Mouse (Mus musculus): ENCODE data around the gene Ubqln1.
"Not testable (repeated sequence)": the region's sequence is repeated elsewhere in the genome, so short reads cannot be mapped to it uniquely, and the experiment has no call there.

The Ubqln1 gene

GRCm38 (mm10) chr13:58157447-58158098 lies 57.9 kb downstream of the Ubqln1 start, which contains the start of gene Idnk:
Gene Idnk (plus strand): TSS chr13:58157649.
- intact Hi-C loops (cut with DNase I): loop anchor here (10.0 kb wide), 3 partner anchors 77 to 387 kb away; partner anchors contain the start of gene 2210016F16Rik

DNA sequence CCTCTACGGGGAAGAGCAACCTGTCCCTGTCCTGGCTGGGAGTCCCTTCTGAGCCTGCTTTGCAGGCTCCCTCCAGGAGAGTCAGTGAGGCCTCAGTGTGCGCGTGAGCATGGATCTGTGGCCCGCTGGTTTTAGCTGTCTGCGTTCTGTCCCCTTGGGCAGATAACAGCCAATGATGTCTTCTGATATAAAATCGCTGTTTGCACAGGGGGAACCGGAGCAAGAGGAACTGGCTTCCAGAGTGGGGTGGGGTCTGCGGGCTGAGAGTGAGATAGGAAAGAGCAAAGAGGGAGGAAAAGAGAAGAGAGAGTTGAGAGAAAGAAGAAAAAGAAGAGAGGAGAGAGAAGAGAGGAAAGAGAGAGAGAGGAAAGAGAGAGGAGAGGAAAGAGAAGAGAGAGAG lies 58.4 kb downstream of the Ubqln1 start:
- intact Hi-C loops (cut with DNase I): loop anchor here (10.0 kb wide), 3 partner anchors 78 to 388 kb away; partner anchors contain the start of gene 2210016F16Rik

- intact Hi-C loops (cut with DNase I): loop anchor here (10.0 kb wide), 3 partner anchors 79 to 389 kb away; partner anchors contain the start of gene 2210016F16Rik
These were observed 59.4 kb downstream of the Ubqln1 start for GRCm38 (mm10) chr13:58156031-58156430.

DNA sequence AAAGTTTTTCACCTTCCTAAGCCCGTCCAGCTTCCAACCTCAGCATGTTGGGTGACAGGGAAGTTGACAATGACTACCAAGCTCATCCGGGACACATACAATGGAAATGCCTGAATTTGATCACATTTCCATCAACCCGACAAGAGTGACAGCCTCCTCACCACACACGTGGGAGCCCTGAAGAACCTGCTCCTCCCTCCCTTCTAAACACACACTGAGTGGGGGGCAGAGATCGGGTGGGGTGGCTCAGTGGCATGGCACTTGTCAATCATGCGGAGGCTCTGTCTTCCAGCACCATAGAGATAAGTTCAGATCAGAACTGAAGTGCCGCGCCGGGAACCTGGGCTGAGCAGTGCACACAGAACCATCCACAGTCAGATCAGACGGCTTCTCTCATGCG lies 65.0 kb downstream of the Ubqln1 start:
- intact Hi-C loops (cut with DNase I): loop anchor here (10.0 kb wide), 3 partner anchors 84 to 394 kb away; partner anchors contain the start of gene 2210016F16Rik

DNA sequence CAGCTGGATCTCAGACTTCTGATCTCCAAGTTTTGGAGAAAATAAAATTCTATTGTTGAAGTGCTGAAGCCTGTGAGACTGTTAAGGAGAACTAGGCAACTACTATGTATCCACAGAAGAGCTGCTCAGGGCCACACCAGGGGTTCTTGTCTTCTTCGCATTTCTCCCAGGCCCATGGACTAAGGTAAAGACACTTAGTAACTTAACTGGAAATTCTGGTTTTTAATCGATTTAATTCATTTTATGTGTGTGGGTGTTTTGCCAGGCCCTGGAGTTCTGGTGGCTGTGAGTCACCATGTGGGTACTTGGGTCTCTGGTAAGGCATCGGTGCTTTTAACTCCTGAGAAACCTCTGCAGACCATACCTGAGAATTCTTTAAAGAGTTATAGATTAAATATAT lies 65.8 kb downstream of the Ubqln1 start:
- intact Hi-C loops (cut with DNase I): loop anchor here (10.0 kb wide), 3 partner anchors 85 to 395 kb away; partner anchors contain the start of gene 2210016F16Rik

DNA sequence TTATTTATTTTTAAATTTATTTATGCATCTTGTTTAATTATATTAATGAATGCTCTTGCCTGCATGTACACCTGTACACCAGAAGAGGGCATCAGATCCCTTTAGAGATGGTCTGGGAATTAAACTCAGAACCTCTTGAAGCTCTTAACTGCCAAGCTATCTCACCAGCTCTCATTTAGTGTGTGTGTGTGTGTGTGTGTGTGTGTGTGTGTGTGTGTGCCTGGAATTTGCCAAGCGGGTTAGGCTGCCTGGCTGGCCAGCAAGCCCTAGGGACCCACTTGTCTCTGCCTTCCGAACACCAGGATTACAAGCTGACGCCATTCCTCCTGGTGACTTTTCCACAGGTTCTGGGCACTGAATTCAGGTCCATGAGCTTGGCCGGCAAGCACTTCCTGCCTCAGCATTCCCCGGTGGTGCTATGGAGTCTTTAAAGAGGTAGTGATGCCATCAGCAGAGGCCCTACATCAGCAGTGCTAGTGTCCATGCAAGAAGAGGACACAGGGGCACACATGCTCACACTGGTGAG lies 66.4 kb downstream of the Ubqln1 start:
- intact Hi-C loops (cut with DNase I): no loop called here

GRCm38 (mm10) chr13:58148256-58148831 lies 67.1 kb downstream of the Ubqln1 start:
- intact Hi-C loops (cut with DNase I): no loop called here

DNA sequence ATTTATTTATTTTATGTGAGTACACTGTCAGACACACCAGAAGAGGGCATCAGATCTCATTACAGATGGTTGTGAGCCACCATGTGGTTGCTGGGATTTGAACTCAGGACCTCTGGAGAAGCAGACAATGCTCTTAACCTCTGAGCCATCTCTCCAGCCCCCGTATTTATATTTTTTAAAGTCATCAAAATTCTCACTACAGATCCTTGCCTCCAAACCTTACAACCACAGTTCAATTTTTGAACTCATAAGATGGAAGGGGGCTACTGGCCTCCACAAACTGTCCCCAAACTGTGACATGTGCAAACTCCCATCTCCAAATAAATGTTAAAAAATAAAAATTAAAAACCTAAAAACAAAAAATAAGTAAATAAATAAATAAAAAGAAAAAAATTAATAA lies 67.7 kb downstream of the Ubqln1 start:
- intact Hi-C loops (cut with DNase I): no loop called here

DNA sequence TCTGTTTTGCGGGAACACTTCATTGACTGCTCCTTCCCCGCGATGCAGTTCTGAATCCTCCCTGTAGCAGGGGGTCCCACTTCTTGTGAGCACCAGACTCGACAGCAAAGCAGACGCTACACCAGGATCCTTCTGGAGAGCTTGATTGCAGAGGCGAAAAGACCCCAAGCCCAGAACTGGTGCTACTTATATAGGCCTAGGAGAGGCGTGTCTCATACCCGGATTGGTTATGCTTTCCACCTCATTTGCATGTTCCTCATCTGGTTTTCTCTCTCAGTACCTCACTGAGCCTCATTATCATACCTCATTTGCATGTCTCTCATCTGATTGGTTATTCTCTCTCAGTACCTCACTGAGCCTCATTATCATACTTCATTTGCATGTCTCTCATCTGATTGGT lies 68.8 kb downstream of the Ubqln1 start:
- intact Hi-C loops (cut with DNase I): not testable (repeated sequence)

GRCm38 (mm10) chr13:58131692-58132091 lies 83.8 kb downstream of the Ubqln1 start:
- intact Hi-C loops (cut with DNase I): no loop called here

- intact Hi-C loops (cut with DNase I): no loop called here
These were observed 85.7 kb downstream of the Ubqln1 start for GRCm38 (mm10) chr13:58129687-58130246.

DNA sequence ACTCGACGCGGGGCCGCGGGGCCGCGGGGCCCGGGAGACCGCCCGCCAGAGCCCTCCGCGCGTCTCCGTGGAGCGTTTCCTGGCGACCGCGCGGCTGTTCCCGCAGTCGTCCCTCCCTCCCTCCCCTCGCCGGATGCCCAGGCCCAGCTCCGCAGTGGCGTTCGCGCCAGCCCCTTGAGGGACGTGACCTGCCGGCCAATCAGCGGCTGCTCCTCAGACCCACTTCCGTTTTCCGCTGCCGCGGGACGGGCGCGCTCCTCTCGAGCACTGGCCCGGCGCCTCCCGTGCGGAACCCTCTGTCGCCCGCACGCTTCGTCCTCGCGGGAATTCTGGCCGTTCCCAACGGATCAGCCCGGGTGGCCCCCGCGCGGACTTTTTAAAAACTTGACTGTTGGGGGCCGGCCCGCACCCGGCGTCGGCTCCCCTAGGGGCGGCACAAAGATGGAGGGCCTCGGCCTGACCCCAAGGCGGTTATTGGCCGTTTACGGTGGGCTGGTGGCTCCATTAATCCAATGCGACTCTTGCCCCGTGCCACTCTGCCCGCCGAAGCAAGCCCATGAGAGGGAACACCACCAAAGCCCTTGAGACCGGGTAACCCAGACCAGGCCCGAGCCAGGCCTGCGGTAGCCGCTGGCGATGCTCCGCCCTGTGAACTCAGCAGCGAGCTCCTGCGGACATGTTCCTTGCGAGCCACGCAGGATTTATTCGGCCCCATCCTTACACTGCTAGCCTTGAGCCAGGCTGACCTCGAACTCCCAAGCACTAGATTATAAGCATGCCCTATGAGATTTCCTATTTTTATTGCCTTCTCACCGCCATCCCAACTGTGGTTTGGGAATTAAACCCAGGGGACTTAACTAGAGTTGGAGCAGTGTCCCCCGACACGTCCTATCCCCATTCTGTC lies 86.4 kb downstream of the Ubqln1 start:
- intact Hi-C loops (cut with DNase I): no loop called here

DNA sequence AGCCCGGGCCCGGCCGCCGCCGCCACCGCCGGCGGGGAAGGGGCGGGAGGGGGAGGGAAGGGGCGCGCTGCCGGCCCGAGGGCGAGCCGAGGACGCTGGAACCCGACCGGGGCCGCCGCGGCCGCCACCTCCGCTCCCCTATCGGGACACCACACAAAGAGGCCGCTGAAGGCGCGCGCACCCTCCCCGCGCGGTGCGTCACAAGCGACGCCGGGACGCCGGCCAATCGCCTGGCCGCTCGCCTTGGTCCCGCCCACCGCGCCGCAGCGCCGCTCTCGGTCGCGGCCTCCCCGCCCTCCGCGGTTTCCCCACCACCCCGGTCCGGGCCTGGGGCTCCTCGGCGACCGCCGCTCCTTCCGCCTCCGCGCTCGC lies 87.1 kb downstream of the Ubqln1 start, which contains the start of gene Hnrnpa0:
Gene Hnrnpa0, minus strand, starts transcription at position 161 of the 372 bp plus-strand sequence.
- intact Hi-C loops (cut with DNase I): no loop called here

DNA sequence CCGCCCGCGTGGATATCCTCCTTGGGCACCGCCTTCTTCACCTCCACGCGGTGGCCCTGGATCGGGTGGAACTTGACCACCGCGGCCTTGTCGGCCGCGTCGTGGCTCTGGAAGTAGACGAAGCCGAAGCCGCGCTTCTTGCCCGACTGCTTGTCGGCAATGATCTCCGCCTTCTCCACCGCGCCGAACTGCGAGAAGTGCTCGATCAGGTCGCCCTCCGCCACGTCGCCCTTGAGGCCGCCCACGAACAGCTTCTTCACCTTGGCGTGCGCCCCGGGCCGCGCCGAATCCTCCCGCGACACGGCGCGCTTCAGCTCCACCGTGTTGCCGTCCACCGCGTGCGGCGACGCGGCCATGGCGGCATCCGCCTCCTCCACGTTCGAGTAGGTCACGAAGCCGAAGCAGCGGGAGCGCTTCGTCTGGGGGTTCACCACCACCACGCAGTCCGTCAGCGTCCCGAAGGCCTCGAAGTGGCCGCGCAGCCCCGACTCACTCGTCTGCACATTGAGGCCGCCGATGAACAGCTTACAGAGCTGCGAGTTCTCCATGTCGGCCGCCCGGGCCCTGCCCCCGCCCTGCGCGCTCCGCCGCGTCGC lies 87.6 kb downstream of the Ubqln1 start:
- intact Hi-C loops (cut with DNase I): no loop called here

GRCm38 (mm10) chr13:58126862-58127765 lies 88.3 kb downstream of the Ubqln1 start:
- intact Hi-C loops (cut with DNase I): no loop called here
